26 mouse cellular contexts compared by ENCODE assay signal in genomic region chr11:44316061-44316460, GRCm38 (mm10).
"Had no signal": no experiment of that assay in that cellular context is flagged by ENCODE, and none has a peak within 500 bp of the region (broad histone marks: within the 10 kb centered on the region; RNA-seq: fewer than 3 reads in every experiment).

No protein-coding gene starts in this region.

- H3K27me3 ChIP-seq: heart, embryonic 13.5 days; heart, embryonic 15.5 days; intestine, embryonic 15.5 days; limb, embryonic 12.5 days; liver, embryonic 13.5 days had no signal

- H3K4me3 ChIP-seq: heart, adult 2 months; heart, embryonic 13.5 days; heart, embryonic 15.5 days; hindbrain, embryonic 13.5 days; intestine, embryonic 15.5 days; layer of hippocampus, adult 2 months; left cerebral cortex, adult 2 months; limb, embryonic 10.5 days; limb, embryonic 12.5 days; liver, embryonic 13.5 days had no signal

- DNase-seq: gastrocnemius, postnatal 14 days; gastrocnemius, postnatal 36 days; heart, adult 11 months; heart, adult 2 months; heart, postnatal 14 days; heart, postnatal 36 days; kidney, adult 18-20 months; kidney, adult 8-10 months; kidney, postnatal 10 days; kidney, postnatal 25 days; kidney, postnatal 4 days; liver; liver, embryonic 13.5 days had no signal

- ATAC-seq: hindbrain, embryonic 16.5 days; inflammation-experienced regulatory T-cells, adult 6 months; intestine, embryonic 15.5 days; intestine, postnatal 0 days had no signal

- H3K4me1 ChIP-seq: heart, embryonic 13.5 days; heart, embryonic 15.5 days; hindbrain, embryonic 13.5 days; intestine, embryonic 15.5 days; limb, embryonic 10.5 days; limb, embryonic 12.5 days; liver, embryonic 13.5 days had no signal

- H3K27ac ChIP-seq: heart, adult 2 months; heart, embryonic 13.5 days; heart, embryonic 15.5 days; hindbrain, embryonic 13.5 days; intestine, embryonic 15.5 days; layer of hippocampus, adult 2 months; left cerebral cortex, adult 2 months; limb, embryonic 10.5 days; limb, embryonic 12.5 days; liver, embryonic 13.5 days had no signal

- H3K4me2 ChIP-seq: heart, embryonic 11.5 days; heart, embryonic 13.5 days; heart, embryonic 15.5 days; hindbrain, embryonic 13.5 days; intestine, embryonic 15.5 days; limb, embryonic 12.5 days; liver, embryonic 11.5 days; liver, embryonic 13.5 days had no signal

- H3K9ac ChIP-seq: heart, embryonic 13.5 days; heart, embryonic 15.5 days; hindbrain, embryonic 13.5 days; intestine, embryonic 15.5 days; limb, embryonic 12.5 days; liver, embryonic 13.5 days had no signal

- H3K9me3 ChIP-seq: heart, embryonic 13.5 days; heart, embryonic 15.5 days; hindbrain, embryonic 13.5 days; intestine, embryonic 15.5 days; limb, embryonic 10.5 days; liver, embryonic 13.5 days had no signal

- H3K36me3 ChIP-seq: heart, embryonic 13.5 days; heart, embryonic 15.5 days; hindbrain, embryonic 13.5 days; intestine, embryonic 15.5 days; limb, embryonic 10.5 days; limb, embryonic 12.5 days; liver, embryonic 13.5 days had no signal
